Mouse (Mus musculus) testis, adult 2 months (tissue): Measurements from ENCODE around the gene BC025446.

Experiments used
- CTCF ChIP-seq: fragments of 200-500 bp; IDR thresholded peaks from 2 replicates; pipeline ENCODE4 v1.5.1; 2012; ENCODE audit warnings: low read depth, mild to moderate bottlenecking, inconsistent platforms, low read length, moderate library complexity; ENCODE audit not compliant: control insufficient read depth, insufficient read depth, insufficient replicate concordance
- POLR2A ChIP-seq: fragments of 200-500 bp; IDR thresholded peaks from 2 replicates; pipeline ENCODE4 v1.6.1; 2012; ENCODE audit warnings: low read depth, mild to moderate bottlenecking, inconsistent platforms, low read length, moderate library complexity; ENCODE audit not compliant: control insufficient read depth

DNA sequence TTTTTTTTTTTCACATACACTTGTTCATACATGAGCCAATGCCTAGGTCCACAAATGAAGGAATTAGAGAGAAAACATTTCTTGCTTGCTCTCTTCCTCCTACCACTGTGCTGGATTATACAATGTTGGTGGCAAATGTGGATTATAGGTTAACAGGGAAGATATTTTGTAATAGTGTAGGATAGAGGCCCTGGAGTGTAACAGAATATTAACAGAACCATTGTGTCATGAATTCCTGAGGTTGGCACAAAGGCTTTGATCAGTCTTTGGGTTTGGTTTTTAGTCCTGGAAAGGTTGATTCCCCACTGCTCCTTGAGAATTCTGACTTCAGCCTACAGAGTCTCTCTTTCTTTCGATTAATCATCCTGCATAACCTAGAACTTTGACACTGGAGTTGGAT is 50.5 kb downstream of the BC025446 start:
- TF ChIP-seq POLR2A = no peak
- TF ChIP-seq CTCF = no peak
